Mouse (Mus musculus) midbrain, embryonic 14.5 days (tissue): ENCODE results near the gene 1600014C10Rik. TPM values are rescaled to one million over a fixed set of nuclear protein-coding genes. Genes with fewer than 3 reads are reported as not detected.

Experiments
- ATAC-seq: fragments of 200-750 bp; cut with Nextera tagmentation; 2 replicates; pipeline ENCODE4 v1.8.0; 2017; ENCODE audit warnings: moderate number of reproducible peaks, moderate library complexity; ENCODE audit not compliant: low FRiP score, low TSS enrichment
- DNase-seq: peaks from one replicate; pipeline ENCODE4 v3.0.0-alpha.2; 2015
- H3K27ac ChIP-seq: fragments of 300-500 bp; sonication (generic); replicated peaks from 2 replicates; pipeline ENCODE4 v1.5.1; 2014; ENCODE audit warnings: mild to moderate bottlenecking, low read depth, low read length, moderate library complexity
- H3K27me3 ChIP-seq: fragments of 300-500 bp; sonication (generic); 2 replicates; pipeline ENCODE4 v1.6.1; 2014; ENCODE audit warnings: low read length, control low read depth, mixed read lengths; ENCODE audit not compliant: control insufficient read depth, insufficient read depth
- H3K36me3 ChIP-seq: fragments of 300-500 bp; sonication (generic); 2 replicates; pipeline ENCODE4 v1.6.1; 2014; ENCODE audit warnings: low read length, control low read depth; ENCODE audit not compliant: control insufficient read depth, insufficient read depth
- H3K4me1 ChIP-seq: fragments of 300-500 bp; sonication (generic); 2 replicates; pipeline ENCODE4 v1.6.1; 2014; ENCODE audit warnings: mild to moderate bottlenecking, antibody characterized with exemption, low read length, control low read depth; ENCODE audit not compliant: control insufficient read depth, insufficient read depth
- H3K4me2 ChIP-seq: fragments of 300-500 bp; sonication (generic); 2 replicates; pipeline ENCODE4 v1.6.1; 2014; ENCODE audit warnings: mild to moderate bottlenecking, low read length, moderate library complexity
- H3K4me3 ChIP-seq: fragments of 300-500 bp; sonication (generic); replicated peaks from 2 replicates; pipeline ENCODE4 v1.5.1; 2014; ENCODE audit warnings: low read depth, low read length
- H3K9ac ChIP-seq: fragments of 300-500 bp; sonication (generic); replicated peaks from 2 replicates; pipeline ENCODE4 v1.6.1; 2014; ENCODE audit warnings: mild to moderate bottlenecking, low read length, moderate library complexity
- H3K9me3 ChIP-seq: fragments of 300-500 bp; sonication (generic); 2 replicates; pipeline ENCODE4 v1.6.1; 2016; ENCODE audit warnings: low read length, control low read depth, mixed read lengths; ENCODE audit not compliant: control insufficient read depth
- WGBS: fragments of 180-500 bp; shearing (Covaris S2); extraction: QIAGEN DNeasy Blood & Tissue Kit; methylation state at CpG from one replicate; pipeline ENCODE4 v1.1.7; 2014; 5-methylcytosine and 5-hydroxymethylcytosine counted together
- polyA plus RNA-seq: library from polyadenylated mRNA; unstranded; fragments of >200 nt; fragmentation: Nextera tagmentation; extraction: Ambion mirVana; gene quantifications from 2 replicates; pipeline ENCODE4 v1.2.1, GENCODE M21; 2014

1600014C10Rik gene
- 24.9 and 31.2 TPM in 2 replicates for polyA plus RNA-seq

- ATAC-seq, result peak; percentile 29
Measured at GRCm38 (mm10) chr7:38182962-38183687, at the start of gene 1600014C10Rik. Gene 1600014C10Rik, plus strand, starts transcription at chr7:38183217.

DNA sequence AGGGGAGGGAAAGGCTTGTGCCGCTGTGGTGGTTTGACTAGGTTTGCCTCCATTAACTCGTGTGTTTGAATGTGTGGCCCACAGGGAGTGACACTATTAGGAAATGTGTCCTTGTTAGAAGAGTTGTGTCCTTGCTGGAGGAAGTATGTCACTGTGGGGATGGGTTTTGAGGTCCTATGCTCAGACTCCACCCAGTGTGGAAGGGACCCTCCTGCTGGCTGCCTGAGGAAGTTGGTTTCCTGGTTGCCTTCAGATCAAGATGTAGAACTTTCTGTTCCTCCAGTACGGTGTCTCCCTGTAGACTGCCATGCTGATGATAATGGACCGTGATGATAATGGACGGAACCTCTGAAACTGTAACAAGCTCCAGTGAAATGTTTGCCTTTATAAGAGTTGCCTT is 48.5 kb upstream of the 1600014C10Rik start:
- no peaks in the 10 kb centered on the region for H3K27me3 ChIP-seq
- no peak overlapping the region for H3K9ac ChIP-seq
- H3K4me1 ChIP-seq, result no peaks in the 10 kb centered on the region
- no peak overlapping the region for H3K4me3 ChIP-seq
- no peak for ATAC-seq
- H3K27ac ChIP-seq, result no peak overlapping the region
- WGBS, result 89% methylated on average over 5 of the region's 5 CpGs
- no peak overlapping the region for H3K4me2 ChIP-seq
- H3K36me3 ChIP-seq, result no peaks in the 10 kb centered on the region
- H3K9me3 ChIP-seq, result no peaks in the 10 kb centered on the region
- no peak for DNase-seq

More at GRCm38 (mm10) chr7:38182962-38183687, at the start of gene 1600014C10Rik:
- peak within 1 kb of the TSS; percentile 83 for H3K4me2 ChIP-seq
- no peaks in the 10 kb centered on the region for H3K27me3 ChIP-seq
- H3K27ac ChIP-seq, result peak within 1 kb of the TSS; percentile 91
- peak; percentile 27 for DNase-seq
- H3K4me1 ChIP-seq, result peaks cover 15% of the 10 kb centered on the region; the same call in 1 of the 2 replicates
- no peaks in the 10 kb centered on the region for H3K36me3 ChIP-seq
- 3% methylated on average over 28 of the region's 28 CpGs for WGBS
- H3K9ac ChIP-seq, result peak within 1 kb of the TSS; percentile 82
- H3K4me3 ChIP-seq, result peak within 1 kb of the TSS; percentile 59
- no peaks in the 10 kb centered on the region for H3K9me3 ChIP-seq

DNA sequence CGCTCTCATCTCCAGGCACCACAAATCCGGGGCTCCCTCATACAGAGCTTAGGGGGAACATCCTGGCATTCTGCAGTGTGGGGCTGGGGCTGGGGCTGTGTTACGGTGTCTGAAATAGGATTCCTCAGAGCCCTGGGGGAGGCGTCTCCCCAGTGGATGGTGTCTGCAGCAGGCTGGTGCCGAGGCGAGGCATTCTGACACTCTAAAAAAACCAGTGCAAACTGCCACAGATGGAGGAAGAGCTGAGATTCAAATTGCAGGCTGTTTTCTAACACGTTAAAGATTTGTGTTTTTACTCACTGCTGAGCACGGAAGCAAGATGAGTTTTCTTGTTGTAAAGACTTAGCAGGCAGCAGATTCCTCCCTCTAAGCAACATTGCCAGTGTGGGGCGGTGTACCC is 42.7 kb upstream of the 1600014C10Rik start:
- Histone ChIP-seq H3K4me2 (no peak overlapping the region), H3K36me3 (no peaks in the 10 kb centered on the region), H3K9me3 (no peaks in the 10 kb centered on the region), H3K27ac (no peak overlapping the region), H3K27me3 (no peaks in the 10 kb centered on the region), H3K9ac (no peak overlapping the region), H3K4me3 (no peak overlapping the region), H3K4me1 (no peaks in the 10 kb centered on the region)
- WGBS, result 63% methylated on average over 9 of the region's 9 CpGs
- DNase-seq (no peak), ATAC-seq (no peak)

DNA sequence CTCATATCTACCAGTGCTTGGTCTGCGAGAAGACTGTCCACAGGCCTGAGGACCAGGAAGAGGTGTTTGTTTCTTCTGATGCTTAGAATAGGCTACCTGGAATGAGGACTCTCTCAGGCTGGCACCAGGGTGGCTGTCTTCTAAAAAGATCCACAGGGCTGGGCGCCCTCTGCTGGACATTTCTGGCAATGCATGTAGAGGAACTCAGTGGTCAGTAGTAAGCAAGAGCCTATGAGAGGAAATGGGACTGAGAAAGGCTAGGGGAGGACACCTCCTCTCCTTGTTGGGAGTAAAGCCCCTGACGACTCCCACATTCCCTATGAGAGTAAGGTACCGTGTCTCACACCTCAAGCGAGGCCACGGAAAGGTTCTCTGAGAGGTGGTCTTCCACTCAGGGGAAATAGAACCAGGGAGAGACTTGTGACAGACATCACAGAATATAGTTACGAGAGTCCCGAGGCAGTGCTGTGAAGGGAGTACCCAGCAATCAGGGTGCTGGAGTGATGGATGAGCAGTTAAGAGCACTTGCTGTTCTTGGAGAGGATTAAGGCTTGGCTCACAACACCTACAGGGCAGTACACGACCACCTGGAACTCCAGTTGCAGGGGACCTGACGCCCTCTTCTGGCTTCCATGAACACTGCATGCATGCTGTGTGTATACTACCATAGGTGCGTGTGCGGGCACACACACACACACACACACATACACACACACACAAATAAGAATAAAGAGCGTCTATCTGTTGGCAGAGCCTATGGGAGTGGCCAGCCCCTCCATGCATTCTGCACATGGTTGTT is 41.1 kb upstream of the 1600014C10Rik start:
- Histone ChIP-seq H3K9ac (no peak overlapping the region), H3K27ac (no peak overlapping the region), H3K36me3 (no peaks in the 10 kb centered on the region), H3K9me3 (no peaks in the 10 kb centered on the region), H3K4me1 (no peaks in the 10 kb centered on the region), H3K4me3 (no peak overlapping the region), H3K4me2 (no peak overlapping the region), H3K27me3 (no peaks in the 10 kb centered on the region)
- 67% methylated on average over 13 of the region's 13 CpGs for WGBS
- ATAC-seq (peak; percentile 27), DNase-seq (peak; percentile 96)

- Histone ChIP-seq H3K4me1 (no peaks in the 10 kb centered on the region), H3K36me3 (no peaks in the 10 kb centered on the region), H3K4me2 (no peak overlapping the region), H3K27me3 (no peaks in the 10 kb centered on the region), H3K9me3 (no peaks in the 10 kb centered on the region), H3K27ac (no peak overlapping the region), H3K9ac (no peak overlapping the region), H3K4me3 (no peak overlapping the region)
- 92% methylated on average over 6 of the region's 6 CpGs for WGBS
- no peak for ATAC-seq
- no peak for DNase-seq
Measured at GRCm38 (mm10) chr7:38147477-38147876, 35.5 kb upstream of the 1600014C10Rik start.

DNA sequence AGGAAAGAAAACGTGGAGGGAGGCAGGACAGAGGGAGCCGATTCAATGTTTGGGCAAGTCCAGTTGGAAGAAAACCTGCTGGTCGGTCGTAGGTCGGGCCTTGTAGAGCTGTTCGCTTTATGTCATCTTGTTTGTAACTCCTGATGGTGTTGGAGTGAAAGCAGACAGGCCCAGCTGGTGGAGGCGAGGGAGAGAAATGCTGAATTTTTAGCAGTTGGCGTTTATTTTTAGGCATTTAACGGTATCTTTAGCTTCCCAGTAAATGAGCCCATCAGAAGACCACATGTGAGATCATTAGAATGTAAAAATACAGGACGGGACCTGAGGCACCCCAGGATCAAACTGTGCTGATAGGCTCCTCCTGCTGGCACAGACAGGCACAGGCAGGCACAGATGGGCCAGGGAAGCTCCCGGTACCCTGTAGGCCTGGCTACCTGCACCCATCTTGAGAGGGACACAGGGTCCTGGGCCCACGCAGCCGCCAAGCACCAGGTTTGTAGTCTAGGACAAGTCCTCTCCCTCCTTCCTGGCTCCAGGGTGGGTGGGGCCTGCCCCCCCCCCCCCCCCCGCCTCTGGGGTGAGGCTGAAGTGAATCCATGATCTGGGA is 31.2 kb upstream of the 1600014C10Rik start:
- Histone ChIP-seq H3K9me3 (no peaks in the 10 kb centered on the region), H3K27me3 (no peaks in the 10 kb centered on the region), H3K4me3 (no peak overlapping the region), H3K9ac (no peak overlapping the region), H3K27ac (no peak overlapping the region), H3K4me2 (no peak overlapping the region), H3K4me1 (no peaks in the 10 kb centered on the region), H3K36me3 (no peaks in the 10 kb centered on the region)
- ATAC-seq (no peak), DNase-seq (no peak)
- WGBS, result 76% methylated on average over 13 of the region's 14 CpGs

- no peak for DNase-seq
- no peaks in the 10 kb centered on the region for H3K4me1 ChIP-seq
- no peaks in the 10 kb centered on the region for H3K27me3 ChIP-seq
- no peak for ATAC-seq
- no peaks in the 10 kb centered on the region for H3K36me3 ChIP-seq
- H3K9me3 ChIP-seq, result no peaks in the 10 kb centered on the region
- no peak overlapping the region for H3K4me3 ChIP-seq
- 82% methylated on average over 3 of the region's 3 CpGs for WGBS
- no peak overlapping the region for H3K27ac ChIP-seq
- no peak overlapping the region for H3K9ac ChIP-seq
- H3K4me2 ChIP-seq, result no peak overlapping the region
Measured at GRCm38 (mm10) chr7:38152571-38152970, 30.4 kb upstream of the 1600014C10Rik start.

DNA sequence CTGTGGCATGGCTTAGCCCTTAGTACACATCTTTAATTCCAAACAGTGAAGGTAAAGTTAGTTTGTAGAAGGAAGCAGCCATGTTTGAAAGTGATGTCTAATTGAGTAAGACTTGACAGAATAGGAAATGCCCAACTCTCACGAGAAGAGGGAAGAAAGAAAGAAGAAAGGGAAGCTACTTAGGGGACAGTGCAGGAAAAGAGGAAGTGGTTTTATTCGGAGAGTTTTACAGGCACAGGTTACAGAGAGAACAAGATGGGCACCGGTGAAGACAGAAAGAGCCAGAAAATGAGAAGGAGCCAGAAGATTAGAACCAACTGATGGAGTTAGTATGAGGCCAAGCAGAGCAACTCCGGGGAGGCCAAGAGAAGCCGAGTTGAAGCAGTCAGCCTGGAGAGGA is 27.2 kb upstream of the 1600014C10Rik start:
- Histone ChIP-seq H3K4me3 (no peak overlapping the region), H3K9ac (no peak overlapping the region), H3K36me3 (no peaks in the 10 kb centered on the region), H3K4me1 (no peaks in the 10 kb centered on the region), H3K27me3 (no peaks in the 10 kb centered on the region), H3K9me3 (no peaks in the 10 kb centered on the region), H3K27ac (no peak overlapping the region), H3K4me2 (no peak overlapping the region)
- ATAC-seq (no peak), DNase-seq (no peak)
- 88% methylated on average over 5 of the region's 5 CpGs for WGBS
